Mouse (Mus musculus): Measurements from ENCODE around the gene Mrps5.
"Not testable (repeated sequence)": the region's sequence is repeated elsewhere in the genome, so short reads cannot be mapped to it uniquely, and the experiment has no call there.

Gene Mrps5

GRCm38 (mm10) chr2:127586694-127587513 lies at the start of gene Mrps5, which contains the start of gene Zfp661:
Gene Mrps5, plus strand, starts transcription at chr2:127587222.
Gene Zfp661, minus strand, starts transcription at chr2:127587094.
- DNase-seq (ENCODE audit: low spot score) = peak; percentile 85

- no peak for DNase-seq (ENCODE audit: low spot score)
Measured at GRCm38 (mm10) chr2:127537548-127537947, 49.5 kb upstream of the Mrps5 start.

- DNase-seq (ENCODE audit: low spot score) = no peak
Measured at GRCm38 (mm10) chr2:127539494-127539893, 47.5 kb upstream of the Mrps5 start.

DNA sequence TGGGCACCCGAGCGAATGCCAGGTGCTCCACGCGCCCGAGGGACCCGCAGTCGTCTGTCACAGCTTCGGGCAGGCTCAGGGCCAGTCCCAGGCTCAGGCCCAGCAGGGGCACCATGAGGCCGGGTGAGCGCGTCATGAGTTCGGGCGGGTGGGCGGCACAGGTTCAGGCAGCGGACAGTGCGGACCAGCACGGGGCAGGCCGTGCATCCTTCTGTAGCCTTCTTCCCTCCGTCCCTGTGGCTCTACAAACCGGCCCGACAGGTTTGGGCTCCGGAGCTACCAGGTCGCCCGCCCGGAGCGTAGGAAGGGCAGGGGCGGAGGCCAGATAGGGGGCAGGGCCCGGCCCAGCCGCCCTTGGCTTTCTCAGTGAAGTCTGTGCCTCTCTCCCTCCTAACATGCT lies 45.8 kb upstream of the Mrps5 start, which contains the start of gene Prom2:
Gene Prom2, minus strand, starts transcription at position 283 of the 400 bp plus-strand sequence.
- no peak for DNase-seq (ENCODE audit: low spot score)

DNA sequence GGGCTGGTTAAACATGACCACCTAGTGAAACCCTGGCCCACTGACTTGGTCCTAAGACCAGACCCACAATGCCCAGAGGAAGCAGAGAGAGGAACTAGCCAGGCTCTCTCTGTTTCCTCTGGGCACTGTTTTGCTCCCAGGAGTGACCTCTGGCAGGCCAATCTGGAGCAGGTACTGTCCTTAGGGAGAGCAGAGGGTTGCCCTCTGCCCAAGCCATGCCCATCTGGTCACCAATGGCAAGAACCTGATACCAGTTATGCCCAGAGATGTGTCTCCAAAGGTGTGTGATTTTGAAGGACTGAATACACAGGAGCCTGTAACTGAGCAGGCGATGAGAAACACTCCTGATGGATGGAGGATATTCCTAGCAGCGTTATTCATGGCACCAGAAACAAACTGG lies 45.3 kb upstream of the Mrps5 start:
- no peak for DNase-seq (ENCODE audit: low spot score)

- no peak for DNase-seq (ENCODE audit: low spot score)
Measured at GRCm38 (mm10) chr2:127548342-127549074, 38.5 kb upstream of the Mrps5 start.

DNA sequence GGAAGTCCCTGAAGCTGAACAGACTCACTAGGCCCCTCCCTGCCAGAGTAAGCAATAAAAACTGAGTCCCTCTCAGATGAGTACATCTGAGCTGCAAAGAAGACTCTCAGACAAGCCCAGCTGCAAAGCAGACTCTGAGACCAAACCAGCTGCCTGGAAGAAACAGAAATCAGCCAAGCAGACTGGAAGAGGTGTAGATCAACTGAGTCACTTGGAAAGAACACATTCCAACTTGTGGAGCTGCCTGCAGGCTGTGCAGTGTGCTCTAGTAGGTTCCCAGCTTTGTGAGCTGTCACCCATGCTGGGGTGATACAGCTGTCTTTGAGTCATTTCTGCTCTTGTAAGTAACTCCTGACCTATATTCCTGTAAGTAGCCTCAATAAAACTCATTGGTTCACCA lies 37.3 kb upstream of the Mrps5 start:
- DNase-seq (ENCODE audit: low spot score) = no peak

GRCm38 (mm10) chr2:127550446-127550845 lies 36.6 kb upstream of the Mrps5 start:
- no peak for DNase-seq (ENCODE audit: low spot score)

DNA sequence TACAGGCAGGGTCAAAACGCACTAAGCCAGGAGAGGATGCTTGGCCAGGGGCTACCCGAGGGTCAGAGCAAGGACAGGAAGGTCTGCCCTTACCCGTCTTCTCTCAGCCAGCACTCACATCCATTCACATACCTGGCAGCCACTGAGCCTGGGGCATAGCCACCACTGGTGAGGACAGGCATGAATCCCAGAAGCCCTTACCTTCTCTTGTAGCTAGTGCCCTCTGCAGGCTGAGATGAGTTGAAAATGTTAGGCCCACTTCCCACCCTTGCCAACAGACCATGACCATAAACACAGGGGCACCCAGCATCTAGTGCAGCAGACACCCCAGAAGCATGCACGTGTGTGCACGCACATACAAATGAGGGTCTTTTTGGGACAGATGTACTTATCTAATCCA lies 35.9 kb upstream of the Mrps5 start:
- DNase-seq (ENCODE audit: low spot score) = no peak

DNA sequence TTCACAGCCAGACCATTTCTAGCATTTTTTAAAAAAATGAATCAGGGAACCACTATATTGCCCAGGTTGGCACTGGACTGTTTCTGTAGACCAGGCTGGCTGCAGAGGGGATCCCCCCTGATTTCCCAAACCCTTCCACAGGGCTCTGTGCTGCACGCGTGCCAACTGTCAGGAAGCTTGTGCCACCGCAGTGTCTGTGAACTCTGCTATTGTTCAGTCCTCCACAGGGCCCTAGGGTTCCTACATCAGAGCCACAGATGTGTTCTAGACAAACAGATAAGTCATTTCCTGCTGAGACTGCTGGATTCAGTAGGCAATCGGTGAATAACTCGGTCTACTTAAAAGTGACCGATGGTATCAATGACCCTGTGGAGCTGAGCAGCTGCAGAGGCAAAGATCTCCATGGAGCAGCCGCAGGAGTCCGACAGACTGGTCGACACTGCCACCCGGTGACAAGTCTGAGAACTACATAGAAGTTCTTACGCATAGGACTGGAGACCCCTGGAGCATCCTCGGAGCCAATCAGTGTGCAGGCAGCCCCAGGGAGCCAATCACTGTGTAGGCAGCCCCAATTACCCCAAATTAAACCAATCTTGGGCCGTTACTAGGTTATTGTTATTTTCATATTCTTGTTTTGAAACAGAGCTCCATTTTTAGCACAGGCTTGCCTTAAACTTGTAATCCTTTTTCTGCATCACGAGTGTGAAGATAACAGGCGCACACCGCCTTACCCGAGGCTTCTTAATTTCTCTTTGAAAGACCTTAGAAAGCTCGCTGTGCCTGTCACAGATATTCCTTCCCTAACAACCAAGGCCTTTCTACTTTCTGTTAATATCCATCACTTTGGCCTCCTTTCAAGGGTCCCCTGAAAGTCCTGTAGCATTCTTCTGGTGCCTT lies 27.7 kb upstream of the Mrps5 start:
- DNase-seq (ENCODE audit: low spot score) = peak; percentile 64

- DNase-seq (ENCODE audit: low spot score) = no peak
Measured at GRCm38 (mm10) chr2:127573322-127573721, 13.7 kb upstream of the Mrps5 start.

DNA sequence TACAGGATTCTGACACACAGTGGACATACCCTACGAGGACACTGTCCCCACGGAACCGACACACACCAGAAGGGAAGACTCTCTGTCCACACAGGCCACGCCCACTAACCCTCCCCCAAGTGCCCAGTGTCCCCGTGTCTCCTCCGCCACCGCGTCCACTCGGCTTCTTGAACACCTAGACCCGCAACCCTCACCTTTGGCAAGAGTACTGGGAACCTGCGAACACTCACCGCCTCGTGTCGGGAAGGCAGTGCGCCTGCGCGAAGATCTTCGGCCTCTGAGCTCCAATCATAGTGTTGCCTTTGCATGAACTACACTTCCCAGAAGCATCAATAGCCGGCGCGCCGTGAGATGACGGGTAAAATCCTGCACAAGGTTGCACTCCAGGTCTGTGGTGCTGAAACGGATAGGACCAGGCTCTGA lies 2.6 kb upstream of the Mrps5 start:
- peak; percentile 91 for DNase-seq (ENCODE audit: low spot score)

DNA sequence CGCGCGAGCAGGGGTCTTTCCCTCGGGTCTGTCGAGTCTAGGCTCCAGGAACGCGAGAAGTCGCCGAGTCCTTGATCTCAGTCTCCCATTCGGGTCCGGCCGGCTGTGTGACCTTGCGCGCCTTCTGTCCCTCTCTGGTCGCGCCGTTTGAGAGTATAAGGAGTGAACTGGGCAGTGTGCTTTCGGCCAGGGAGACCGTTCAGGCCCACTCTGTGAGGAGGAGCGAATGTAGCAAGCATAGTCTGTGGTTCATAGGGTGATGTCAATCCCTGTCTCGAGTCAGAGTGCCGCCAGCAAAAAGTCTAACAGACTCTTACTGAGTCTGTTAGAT lies 457 bp downstream of the Mrps5 start:
- DNase-seq (ENCODE audit: low spot score) = no peak

DNA sequence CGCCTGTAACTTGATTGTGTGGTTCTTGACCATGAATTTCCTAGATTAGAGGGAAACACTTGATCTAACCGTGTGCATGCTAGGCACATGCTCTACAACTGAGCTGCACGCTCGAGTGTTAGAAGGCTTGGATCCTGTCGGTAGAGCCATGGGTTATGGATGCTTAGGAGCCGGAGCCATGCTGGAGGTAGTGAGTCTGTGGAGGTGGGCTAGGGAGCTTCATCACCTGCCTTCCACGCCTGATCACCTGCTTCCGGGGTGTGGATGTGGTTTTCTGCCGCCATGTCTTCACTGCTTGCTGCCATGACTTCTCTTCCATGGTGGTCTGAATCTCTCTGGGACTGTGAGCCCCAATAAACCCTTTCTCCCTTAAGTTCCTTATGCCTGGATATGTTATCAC lies 1.9 kb downstream of the Mrps5 start:
- no peak for DNase-seq (ENCODE audit: low spot score)

- DNase-seq (ENCODE audit: low spot score) = no peak
Measured at GRCm38 (mm10) chr2:127590204-127590603, 3.2 kb downstream of the Mrps5 start.

DNA sequence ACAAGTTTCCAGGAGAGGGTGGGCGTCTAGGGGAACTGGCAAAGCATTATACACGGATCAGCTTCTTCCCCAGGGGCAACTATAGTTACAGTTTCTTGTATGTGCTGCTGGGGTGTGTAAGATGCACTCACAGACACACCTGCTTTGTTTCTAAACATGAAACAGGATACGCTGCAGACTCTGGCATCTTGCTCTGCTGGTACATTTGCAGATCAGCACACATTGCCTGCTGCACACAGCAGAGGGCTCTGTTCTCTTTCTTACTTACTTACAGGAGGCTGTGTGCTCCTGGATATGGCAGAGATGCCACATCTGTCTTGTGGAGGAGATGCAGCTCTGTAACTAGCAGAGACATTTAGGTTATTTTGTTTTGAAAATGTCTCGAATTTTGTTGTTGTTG lies 3.8 kb downstream of the Mrps5 start:
- DNase-seq (ENCODE audit: low spot score) = no peak

DNA sequence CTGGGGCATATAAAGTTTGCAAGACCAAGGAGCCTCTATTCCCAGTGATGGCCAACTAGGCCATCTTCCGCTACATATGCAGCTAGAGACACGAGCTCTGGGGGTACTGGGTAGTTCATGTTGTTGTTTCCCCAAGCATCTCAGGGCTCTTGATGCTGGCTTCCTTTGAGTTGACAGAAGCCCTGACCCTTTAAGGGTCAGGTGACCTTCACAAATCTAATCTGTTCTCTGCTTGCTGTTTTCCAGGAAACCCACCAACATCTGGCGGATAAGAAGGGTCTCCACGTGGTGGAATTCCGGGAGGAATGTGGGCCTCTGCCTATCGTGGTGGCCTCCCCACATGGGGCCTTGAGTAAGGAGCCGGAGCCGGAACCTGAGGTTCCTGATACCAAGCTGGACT lies 16.4 kb downstream of the Mrps5 start:
- DNase-seq (ENCODE audit: low spot score) = not testable (repeated sequence)

DNA sequence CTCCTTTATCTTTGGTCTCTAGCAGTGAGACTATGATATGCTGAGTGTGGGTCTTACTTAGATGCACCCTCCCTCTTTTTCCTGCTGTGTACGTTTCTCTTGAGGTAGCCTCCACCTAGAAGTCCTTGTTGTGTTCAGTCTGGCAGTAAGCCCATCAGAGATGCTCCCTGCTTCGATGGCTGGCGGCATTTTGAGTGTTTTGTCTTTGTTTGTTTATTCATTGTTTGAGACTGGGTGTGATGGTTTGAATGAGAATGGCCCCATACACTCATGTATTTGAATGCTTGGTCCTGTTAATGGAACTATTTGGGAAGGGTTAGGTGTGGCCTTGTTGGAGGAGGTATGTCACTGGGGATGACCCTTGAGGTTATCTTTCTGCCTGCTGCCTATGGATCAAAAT lies 18.2 kb downstream of the Mrps5 start:
- no peak for DNase-seq (ENCODE audit: low spot score)

DNA sequence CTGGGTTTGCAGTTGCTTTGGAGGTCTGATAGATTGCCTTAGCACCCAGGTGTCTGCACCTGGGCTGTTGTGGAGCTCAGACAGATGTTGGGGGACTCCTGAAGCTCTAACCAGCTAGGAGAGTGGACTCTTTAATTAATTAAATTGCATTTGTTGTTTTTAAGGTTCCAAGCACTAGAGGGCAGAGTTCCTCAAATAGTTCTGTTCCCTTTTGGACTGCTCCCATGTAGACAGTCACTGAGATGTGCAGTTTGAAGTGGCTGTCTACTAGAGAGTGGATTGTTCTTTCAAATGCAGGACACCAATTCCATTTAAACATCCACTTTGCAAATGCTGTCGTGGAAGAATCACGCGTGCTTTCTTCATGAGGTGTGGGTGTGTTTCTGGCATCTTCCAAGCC lies 21.2 kb downstream of the Mrps5 start:
- DNase-seq (ENCODE audit: low spot score) = no peak

- no peak for DNase-seq (ENCODE audit: low spot score)
Measured at GRCm38 (mm10) chr2:127608986-127609385, 22.0 kb downstream of the Mrps5 start.

DNA sequence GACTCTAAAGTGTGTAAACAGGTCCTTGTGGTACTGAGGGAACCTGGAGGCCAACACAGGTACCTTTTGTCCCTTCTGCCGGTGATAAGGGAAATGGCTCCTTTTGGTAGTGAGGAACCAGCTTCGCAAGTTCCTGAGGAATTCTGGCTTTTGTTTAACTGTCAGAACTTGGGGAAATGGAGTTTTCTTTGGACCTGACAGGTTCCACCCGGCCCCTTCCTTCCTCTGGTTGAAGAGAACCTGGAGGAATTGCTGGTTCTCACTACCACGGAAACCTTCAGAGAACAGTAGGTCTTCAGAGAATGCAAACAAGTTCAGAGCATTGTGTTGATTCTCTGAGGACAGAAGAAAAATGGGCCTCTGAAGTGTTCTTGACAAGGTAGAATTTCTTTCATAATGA lies 24.4 kb downstream of the Mrps5 start:
- DNase-seq (ENCODE audit: low spot score) = no peak

DNA sequence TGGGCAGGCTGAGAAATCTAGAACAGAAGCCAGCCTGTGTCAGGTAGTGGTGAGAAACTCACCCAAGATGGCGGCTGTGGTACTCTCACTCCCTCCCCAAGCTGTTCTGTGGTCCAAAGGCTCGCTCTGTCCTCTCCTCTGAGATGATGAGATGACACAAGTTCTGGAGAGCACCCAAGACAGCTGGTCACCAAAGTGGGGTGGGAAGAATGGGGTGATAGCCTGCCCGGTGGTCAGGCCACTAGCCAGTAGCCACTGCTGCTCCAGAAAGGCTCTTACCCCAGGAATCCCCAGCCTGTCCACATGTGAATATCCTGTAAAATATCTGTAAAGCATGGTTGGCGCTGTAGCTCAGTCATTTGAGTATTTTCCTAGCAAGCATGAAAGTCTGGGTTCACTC lies 25.3 kb downstream of the Mrps5 start:
- DNase-seq (ENCODE audit: low spot score) = no peak
